Mouse (Mus musculus): ENCODE data around the gene Syna.

DNA sequence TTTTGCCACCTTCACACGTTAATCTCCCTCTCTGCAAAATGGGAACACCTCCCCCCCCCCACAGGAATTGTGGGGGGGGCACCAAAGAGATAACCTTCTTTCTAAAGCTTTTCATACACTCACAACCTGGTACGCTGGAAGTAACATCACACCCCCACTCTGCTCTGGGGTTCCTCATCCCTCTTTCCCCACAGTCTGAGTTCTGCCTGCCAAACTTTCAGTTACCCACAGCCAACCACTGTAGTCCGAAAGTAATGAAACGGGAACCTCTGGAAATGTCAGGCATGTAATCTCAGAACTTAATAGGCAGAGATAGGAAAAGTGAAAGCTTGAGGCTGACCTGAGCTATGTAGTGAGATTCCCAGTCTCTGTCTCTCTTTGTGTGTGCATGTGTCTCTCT lies 7.5 kb upstream of the Syna start:
- TF ChIP-seq CTCF (IDR thresholded peaks at IDR 0.05; ENCODE audit: low read depth, low read length) (no peak), POLR2A (IDR thresholded peaks at IDR 0.05; ENCODE audit: extremely low read depth, insufficient read depth, low read length) (no peak)

Measured in liver, adult 2 months (tissue).